Mouse (Mus musculus): ENCODE data around the gene Lamc1. TPM values are rescaled to one million over a fixed set of nuclear protein-coding genes. Genes with fewer than 3 reads are reported as not detected.

Lamc1 gene
- polyA plus RNA-seq, 1 experiment from 2014 or later = 32.4 TPM

DNA sequence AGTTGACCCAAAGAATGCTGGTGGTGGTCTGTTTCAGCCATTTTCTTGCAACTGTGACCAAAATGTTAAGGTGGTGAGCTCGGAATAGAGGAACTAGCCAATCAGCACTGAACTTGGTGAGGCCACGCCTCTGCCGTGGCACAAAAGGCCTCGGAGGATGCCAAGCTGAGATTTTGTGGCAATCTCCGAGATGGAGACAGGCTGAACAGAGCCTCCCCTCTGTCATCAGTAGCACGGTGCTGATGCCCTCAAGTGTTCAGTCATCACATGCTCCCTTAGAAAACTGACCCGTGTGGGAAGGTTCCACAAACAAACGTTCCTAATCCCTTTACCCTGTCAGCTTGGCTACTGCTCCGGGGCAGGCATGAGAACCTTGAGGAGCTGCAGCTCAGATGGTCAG is 113.2 kb downstream of the Lamc1 start:
- H3K36me3 ChIP-seq = peaks cover 49% of the 10 kb centered on the region
- no peaks in the 10 kb centered on the region; the same call in 1 of the 2 replicates for H3K4me1 ChIP-seq (replicated peaks)
- H3K9ac ChIP-seq (replicated peaks) = no peak overlapping the region
- no peak overlapping the region for H3K4me3 ChIP-seq (replicated peaks)
- ATAC-seq (ENCODE audit: insufficient number of reproducible peaks, insufficient read depth, low FRiP score, low TSS enrichment, low read depth) = no peak
- no peak overlapping the region for H3K27ac ChIP-seq
- H3K9me3 ChIP-seq = no peaks in the 10 kb centered on the region
- 75% methylated on average over 9 of the region's 9 CpGs for WGBS
- H3K27me3 ChIP-seq = no peaks in the 10 kb centered on the region
- no peak overlapping the region for H3K4me2 ChIP-seq

- Histone ChIP-seq H3K9me3 (no peaks in the 10 kb centered on the region), H3K27me3 (no peaks in the 10 kb centered on the region), H3K27ac (no peak overlapping the region), H3K4me2 (no peak overlapping the region), H3K36me3 (peaks cover 28% of the 10 kb centered on the region), H3K9ac (replicated peaks) (no peak overlapping the region), H3K4me1 (replicated peaks) (no peaks in the 10 kb centered on the region; the same call in 1 of the 2 replicates), H3K4me3 (replicated peaks) (no peak overlapping the region)
- ATAC-seq (ENCODE audit: insufficient number of reproducible peaks, insufficient read depth, low FRiP score, low TSS enrichment, low read depth) = no peak
- WGBS = 78% methylated on average over 4 of the region's 4 CpGs
These were observed 116.1 kb downstream of the Lamc1 start for GRCm38 (mm10) chr1:153216516-153216915.

GRCm38 (mm10) chr1:153215676-153216075 is 116.9 kb downstream of the Lamc1 start:
- WGBS = 66% methylated on average over 5 of the region's 5 CpGs
- no peak overlapping the region for H3K9ac ChIP-seq (replicated peaks)
- no peak overlapping the region for H3K4me2 ChIP-seq
- H3K27me3 ChIP-seq = no peaks in the 10 kb centered on the region
- no peaks in the 10 kb centered on the region; the same call in 1 of the 2 replicates for H3K4me1 ChIP-seq (replicated peaks)
- peaks cover 19% of the 10 kb centered on the region for H3K36me3 ChIP-seq
- ATAC-seq (ENCODE audit: insufficient number of reproducible peaks, insufficient read depth, low FRiP score, low TSS enrichment, low read depth) = no peak
- no peak overlapping the region for H3K27ac ChIP-seq
- no peak overlapping the region for H3K4me3 ChIP-seq (replicated peaks)
- no peaks in the 10 kb centered on the region for H3K9me3 ChIP-seq

DNA sequence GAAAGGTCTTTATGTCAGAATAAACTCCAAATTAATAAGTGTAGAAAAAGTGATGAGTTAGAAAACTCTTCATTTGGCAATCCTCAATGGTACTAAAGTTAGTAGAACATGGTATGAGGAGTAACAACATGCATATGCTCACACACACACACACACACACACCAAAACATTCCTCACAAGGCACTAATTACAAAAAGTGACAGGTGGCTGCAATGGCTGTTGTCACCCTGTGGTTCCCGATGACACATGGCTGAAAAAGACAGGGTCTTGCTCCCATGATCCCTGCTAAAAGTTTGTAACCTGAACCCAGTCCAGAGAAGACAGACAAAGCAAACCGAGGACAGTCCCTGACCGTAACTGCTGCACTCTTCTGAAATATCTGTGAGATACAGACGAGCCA is 121.6 kb downstream of the Lamc1 start:
- H3K4me3 ChIP-seq (replicated peaks) = no peak overlapping the region
- H3K27ac ChIP-seq = no peak overlapping the region
- ATAC-seq (ENCODE audit: insufficient number of reproducible peaks, insufficient read depth, low FRiP score, low TSS enrichment, low read depth) = no peak
- no peak overlapping the region for H3K4me2 ChIP-seq
- H3K4me1 ChIP-seq (replicated peaks) = no peaks in the 10 kb centered on the region
- H3K36me3 ChIP-seq = no peaks in the 10 kb centered on the region
- no peaks in the 10 kb centered on the region for H3K27me3 ChIP-seq
- H3K9ac ChIP-seq (replicated peaks) = no peak overlapping the region
- no peaks in the 10 kb centered on the region for H3K9me3 ChIP-seq
- WGBS = 40% methylated on average over 4 of the region's 4 CpGs

DNA sequence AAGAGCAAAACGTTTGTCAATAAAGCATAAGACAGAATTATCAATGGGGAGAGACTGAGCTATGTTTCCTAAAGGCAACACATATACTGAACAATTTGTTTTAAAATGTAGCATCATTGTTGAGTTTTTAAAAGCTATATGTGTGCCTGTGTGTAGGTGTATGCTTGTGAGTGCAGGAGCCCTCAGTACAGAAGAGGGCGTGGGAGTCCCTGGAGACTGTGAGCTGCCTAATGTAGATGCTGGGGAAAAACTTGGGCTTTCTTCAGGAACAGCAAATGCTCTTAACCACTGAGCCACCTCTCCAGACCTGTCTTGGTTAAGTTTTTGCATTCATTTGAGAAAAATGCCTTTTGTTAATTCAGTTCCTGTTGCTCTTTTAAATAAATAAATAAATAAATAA is 122.4 kb downstream of the Lamc1 start:
- Histone ChIP-seq H3K36me3 (no peaks in the 10 kb centered on the region), H3K27ac (no peak overlapping the region), H3K9me3 (no peaks in the 10 kb centered on the region), H3K4me2 (no peak overlapping the region), H3K9ac (replicated peaks) (no peak overlapping the region), H3K4me3 (replicated peaks) (no peak overlapping the region), H3K27me3 (no peaks in the 10 kb centered on the region), H3K4me1 (replicated peaks) (no peaks in the 10 kb centered on the region)
- whole genome bisulfite sequencing = 80% methylated on average over 2 of the region's 2 CpGs
- no peak for ATAC-seq (ENCODE audit: insufficient number of reproducible peaks, insufficient read depth, low FRiP score, low TSS enrichment, low read depth)

- peaks cover 9% of the 10 kb centered on the region; the same call in 1 of the 2 replicates for H3K4me1 ChIP-seq (replicated peaks)
- no peak for ATAC-seq (ENCODE audit: insufficient number of reproducible peaks, insufficient read depth, low FRiP score, low TSS enrichment, low read depth)
- no peaks in the 10 kb centered on the region for H3K27me3 ChIP-seq
- H3K9me3 ChIP-seq = no peaks in the 10 kb centered on the region
- no peak overlapping the region for H3K4me3 ChIP-seq (replicated peaks)
- 67% methylated on average over 8 of the region's 8 CpGs for WGBS
- no peak overlapping the region for H3K27ac ChIP-seq
- H3K9ac ChIP-seq (replicated peaks) = no peak overlapping the region
- no peak overlapping the region for H3K4me2 ChIP-seq
- H3K36me3 ChIP-seq = no peaks in the 10 kb centered on the region
These were observed 130.4 kb downstream of the Lamc1 start for GRCm38 (mm10) chr1:153202195-153202594.

DNA sequence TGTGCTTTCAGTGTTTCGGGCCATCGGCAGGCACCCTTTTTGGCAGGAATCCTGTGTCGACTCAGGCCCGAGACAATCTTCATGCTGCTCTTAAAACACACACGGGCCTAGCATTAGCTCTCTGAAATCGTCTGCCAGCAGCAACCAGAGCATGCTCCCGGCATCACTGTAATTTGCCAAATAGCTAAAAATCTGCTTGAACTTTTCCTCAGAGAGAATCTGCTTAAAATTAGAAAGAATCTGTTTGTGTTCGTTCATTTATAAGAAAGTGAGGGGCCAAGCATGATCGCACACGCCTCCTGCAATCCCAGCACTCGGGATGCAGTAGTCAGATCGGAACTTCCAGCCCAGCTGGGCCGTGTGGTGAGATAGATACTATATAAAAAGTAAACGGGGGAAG is 131.1 kb downstream of the Lamc1 start:
- Histone ChIP-seq H3K4me3 (replicated peaks) (no peak overlapping the region), H3K36me3 (no peaks in the 10 kb centered on the region), H3K9me3 (no peaks in the 10 kb centered on the region), H3K9ac (replicated peaks) (no peak overlapping the region), H3K4me2 (no peak overlapping the region), H3K4me1 (replicated peaks) (peaks cover 9% of the 10 kb centered on the region; the same call in 1 of the 2 replicates), H3K27me3 (no peaks in the 10 kb centered on the region), H3K27ac (no peak overlapping the region)
- no peak for ATAC-seq (ENCODE audit: insufficient number of reproducible peaks, insufficient read depth, low FRiP score, low TSS enrichment, low read depth)
- 67% methylated on average over 14 of the region's 14 CpGs for WGBS

DNA sequence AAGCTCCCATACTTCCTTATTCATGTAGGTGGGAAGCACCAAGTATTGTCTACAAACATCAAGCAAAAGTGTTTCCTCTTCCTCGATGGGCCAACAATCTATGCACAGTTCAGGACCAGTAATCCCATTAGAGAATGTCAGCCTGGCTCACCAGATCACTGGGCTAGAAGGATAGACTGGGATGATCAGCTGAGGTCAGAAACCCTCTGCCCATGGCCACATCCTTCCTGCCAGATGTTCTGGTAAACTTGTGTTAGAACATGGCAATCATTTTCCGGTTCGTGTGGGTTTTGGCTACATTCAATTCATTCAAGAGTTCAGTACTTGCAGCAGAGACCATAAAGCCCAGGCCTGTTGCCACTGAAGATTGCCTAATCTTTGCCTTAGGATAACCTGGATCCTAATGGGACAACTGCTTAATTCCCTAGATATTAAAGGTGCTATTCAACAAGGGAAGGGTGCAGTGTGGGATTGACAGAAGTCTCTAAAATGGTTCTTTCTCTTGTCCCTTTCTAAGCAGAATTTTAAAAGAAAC is 135.2 kb downstream of the Lamc1 start:
- Histone ChIP-seq H3K9me3 (no peaks in the 10 kb centered on the region), H3K4me3 (replicated peaks) (no peak overlapping the region), H3K4me1 (replicated peaks) (peaks cover 11% of the 10 kb centered on the region), H3K27ac (no peak overlapping the region), H3K36me3 (no peaks in the 10 kb centered on the region), H3K27me3 (no peaks in the 10 kb centered on the region), H3K4me2 (no peak overlapping the region), H3K9ac (replicated peaks) (no peak overlapping the region)
- 90% methylated on average over 3 of the region's 3 CpGs for WGBS
- no peak for ATAC-seq (ENCODE audit: insufficient number of reproducible peaks, insufficient read depth, low FRiP score, low TSS enrichment, low read depth)

- 86% methylated on average over 6 of the region's 6 CpGs for WGBS
- H3K4me3 ChIP-seq (replicated peaks) = no peak overlapping the region
- peaks cover 11% of the 10 kb centered on the region for H3K4me1 ChIP-seq (replicated peaks)
- no peak for ATAC-seq (ENCODE audit: insufficient number of reproducible peaks, insufficient read depth, low FRiP score, low TSS enrichment, low read depth)
- H3K9ac ChIP-seq (replicated peaks) = no peak overlapping the region
- H3K27me3 ChIP-seq = peaks cover 9% of the 10 kb centered on the region
- no peaks in the 10 kb centered on the region for H3K9me3 ChIP-seq
- H3K27ac ChIP-seq = no peak overlapping the region
- no peak overlapping the region for H3K4me2 ChIP-seq
- no peaks in the 10 kb centered on the region for H3K36me3 ChIP-seq
These were observed 139.6 kb downstream of the Lamc1 start for GRCm38 (mm10) chr1:153192945-153193344.

- Histone ChIP-seq H3K9ac (replicated peaks) (no peak overlapping the region), H3K36me3 (no peaks in the 10 kb centered on the region), H3K4me2 (no peak overlapping the region), H3K27me3 (peaks cover 11% of the 10 kb centered on the region), H3K4me3 (replicated peaks) (no peak overlapping the region), H3K9me3 (no peaks in the 10 kb centered on the region), H3K27ac (peak overlapping the region; percentile 77), H3K4me1 (replicated peaks) (peaks cover 11% of the 10 kb centered on the region)
- no peak for ATAC-seq (ENCODE audit: insufficient number of reproducible peaks, insufficient read depth, low FRiP score, low TSS enrichment, low read depth)
- WGBS = 85% methylated on average over 4 of the region's 4 CpGs
These were observed 140.2 kb downstream of the Lamc1 start for GRCm38 (mm10) chr1:153192379-153192778.

GRCm38 (mm10) chr1:153191943-153192329 is 140.7 kb downstream of the Lamc1 start:
- no peak overlapping the region for H3K9ac ChIP-seq (replicated peaks)
- H3K27me3 ChIP-seq = peaks cover 15% of the 10 kb centered on the region
- peak overlapping the region; percentile 77 for H3K27ac ChIP-seq
- H3K4me3 ChIP-seq (replicated peaks) = no peak overlapping the region
- H3K4me1 ChIP-seq (replicated peaks) = peaks cover 11% of the 10 kb centered on the region
- H3K9me3 ChIP-seq = no peaks in the 10 kb centered on the region
- peak; percentile 64; the same call in 1 of the 2 replicates for ATAC-seq (ENCODE audit: insufficient number of reproducible peaks, insufficient read depth, low FRiP score, low TSS enrichment, low read depth)
- H3K36me3 ChIP-seq = no peaks in the 10 kb centered on the region
- 32% methylated on average over 5 of the region's 5 CpGs for WGBS
- H3K4me2 ChIP-seq = no peak overlapping the region

- ATAC-seq (ENCODE audit: insufficient number of reproducible peaks, insufficient read depth, low FRiP score, low TSS enrichment, low read depth) = no peak; the same call in 1 of the 2 replicates
- Histone ChIP-seq H3K27me3 (peaks cover 19% of the 10 kb centered on the region), H3K4me3 (replicated peaks) (no peak overlapping the region), H3K9ac (replicated peaks) (no peak overlapping the region), H3K9me3 (no peaks in the 10 kb centered on the region), H3K4me2 (no peak overlapping the region), H3K4me1 (replicated peaks) (peaks cover 12% of the 10 kb centered on the region), H3K36me3 (no peaks in the 10 kb centered on the region), H3K27ac (peak overlapping the region; percentile 59)
- 69% methylated on average over 15 of the region's 15 CpGs for WGBS
These were observed 141.2 kb downstream of the Lamc1 start for GRCm38 (mm10) chr1:153191237-153191942.
